Mouse (Mus musculus): ENCODE data around the gene Srrd. TPM values are rescaled to one million over a fixed set of nuclear protein-coding genes. Genes with fewer than 3 reads are reported as not detected.

The Srrd gene
- polyA plus RNA-seq, 1 experiment = not detected

- H3K27ac ChIP-seq (ENCODE audit: insufficient read depth, low read depth, low read length) = no peak overlapping the region
- TF ChIP-seq POLR2A (IDR thresholded peaks at IDR 0.05; ENCODE audit: insufficient read depth, low read depth, low read length) = no peak
- TF ChIP-seq CTCF (IDR thresholded peaks at IDR 0.05; ENCODE audit: insufficient read depth, low read depth, low read length) = no peak
- 85% methylated on average over 4 of the region's 4 CpGs for WGBS
- no peak overlapping the region for H3K4me3 ChIP-seq (ENCODE audit: insufficient read depth, low read depth, low read length)
- peaks cover 28% of the 10 kb centered on the region for H3K4me1 ChIP-seq (ENCODE audit: control insufficient read depth, insufficient read depth, low read length)
These were observed 24.5 kb upstream of the Srrd start for GRCm38 (mm10) chr5:112367338-112367737.

- H3K27ac ChIP-seq (ENCODE audit: insufficient read depth, low read depth, low read length) = no peak overlapping the region
- WGBS = 96% methylated on average over 6 of the region's 6 CpGs
- no peak for TF ChIP-seq CTCF (IDR thresholded peaks at IDR 0.05; ENCODE audit: insufficient read depth, low read depth, low read length)
- TF ChIP-seq POLR2A (IDR thresholded peaks at IDR 0.05; ENCODE audit: insufficient read depth, low read depth, low read length) = no peak
These were observed 24.0 kb upstream of the Srrd start for GRCm38 (mm10) chr5:112366879-112367278.

GRCm38 (mm10) chr5:112364184-112364797 lies 21.5 kb upstream of the Srrd start:
- peaks cover 10% of the 10 kb centered on the region for H3K4me1 ChIP-seq (ENCODE audit: control insufficient read depth, insufficient read depth, low read length)
- TF ChIP-seq CTCF (IDR thresholded peaks at IDR 0.05; ENCODE audit: insufficient read depth, low read depth, low read length) = no peak
- no peak for TF ChIP-seq POLR2A (IDR thresholded peaks at IDR 0.05; ENCODE audit: insufficient read depth, low read depth, low read length)
- H3K4me3 ChIP-seq (ENCODE audit: insufficient read depth, low read depth, low read length) = no peak overlapping the region
- H3K27ac ChIP-seq (ENCODE audit: insufficient read depth, low read depth, low read length) = no peak overlapping the region
- 81% methylated on average over 10 of the region's 10 CpGs for WGBS

More at GRCm38 (mm10) chr5:112366879-112367278, 24.0 kb upstream of the Srrd start:
- H3K4me1 ChIP-seq (ENCODE audit: control insufficient read depth, insufficient read depth, low read length) = peaks cover 23% of the 10 kb centered on the region
- H3K4me3 ChIP-seq (ENCODE audit: insufficient read depth, low read depth, low read length) = no peak overlapping the region

- Histone ChIP-seq H3K27ac (ENCODE audit: insufficient read depth, low read depth, low read length) (no peak overlapping the region), H3K4me3 (ENCODE audit: insufficient read depth, low read depth, low read length) (no peak overlapping the region), H3K4me1 (ENCODE audit: control insufficient read depth, insufficient read depth, low read length) (no peaks in the 10 kb centered on the region)
- TF ChIP-seq POLR2A (IDR thresholded peaks at IDR 0.05; ENCODE audit: insufficient read depth, low read depth, low read length) (no peak), CTCF (IDR thresholded peaks at IDR 0.05; ENCODE audit: insufficient read depth, low read depth, low read length) (no peak)
- WGBS = 99% methylated on average over 3 of the region's 3 CpGs
These were observed 17.2 kb upstream of the Srrd start for GRCm38 (mm10) chr5:112360077-112360476.

GRCm38 (mm10) chr5:112359520-112359919 lies 16.7 kb upstream of the Srrd start:
- Histone ChIP-seq H3K4me3 (ENCODE audit: insufficient read depth, low read depth, low read length) (no peak overlapping the region), H3K27ac (ENCODE audit: insufficient read depth, low read depth, low read length) (no peak overlapping the region), H3K4me1 (ENCODE audit: control insufficient read depth, insufficient read depth, low read length) (no peaks in the 10 kb centered on the region)
- 94% methylated on average over 4 of the region's 4 CpGs for WGBS
- TF ChIP-seq CTCF (IDR thresholded peaks at IDR 0.05; ENCODE audit: insufficient read depth, low read depth, low read length) (no peak), POLR2A (IDR thresholded peaks at IDR 0.05; ENCODE audit: insufficient read depth, low read depth, low read length) (no peak)

GRCm38 (mm10) chr5:112356322-112356721 lies 13.5 kb upstream of the Srrd start:
- Histone ChIP-seq H3K4me1 (ENCODE audit: control insufficient read depth, insufficient read depth, low read length) (no peaks in the 10 kb centered on the region), H3K27ac (ENCODE audit: insufficient read depth, low read depth, low read length) (no peak overlapping the region), H3K4me3 (ENCODE audit: insufficient read depth, low read depth, low read length) (no peak overlapping the region)
- 86% methylated on average over 9 of the region's 9 CpGs for WGBS
- TF ChIP-seq CTCF (IDR thresholded peaks at IDR 0.05; ENCODE audit: insufficient read depth, low read depth, low read length) = no peak
- TF ChIP-seq POLR2A (IDR thresholded peaks at IDR 0.05; ENCODE audit: insufficient read depth, low read depth, low read length) = no peak

- Histone ChIP-seq H3K4me1 (ENCODE audit: control insufficient read depth, insufficient read depth, low read length) (no peaks in the 10 kb centered on the region), H3K27ac (ENCODE audit: insufficient read depth, low read depth, low read length) (no peak within 1 kb of the TSS), H3K4me3 (ENCODE audit: insufficient read depth, low read depth, low read length) (no peak within 1 kb of the TSS)
- no peak for TF ChIP-seq POLR2A (IDR thresholded peaks at IDR 0.05; ENCODE audit: insufficient read depth, low read depth, low read length)
- TF ChIP-seq CTCF (IDR thresholded peaks at IDR 0.05; ENCODE audit: insufficient read depth, low read depth, low read length) = no peak
- whole genome bisulfite sequencing = 65% methylated on average over 13 of the region's 13 CpGs
These were observed 13.1 kb upstream of the Srrd start, which contains the start of gene Gm6583 for GRCm38 (mm10) chr5:112355910-112356309. Gm6583 (minus strand) TSS chr5:112356033.

GRCm38 (mm10) chr5:112355493-112355892 lies 12.7 kb upstream of the Srrd start:
- 94% methylated on average over 6 of the region's 6 CpGs for WGBS
- Histone ChIP-seq H3K27ac (ENCODE audit: insufficient read depth, low read depth, low read length) (no peak overlapping the region), H3K4me1 (ENCODE audit: control insufficient read depth, insufficient read depth, low read length) (no peaks in the 10 kb centered on the region), H3K4me3 (ENCODE audit: insufficient read depth, low read depth, low read length) (no peak overlapping the region)
- TF ChIP-seq CTCF (IDR thresholded peaks at IDR 0.05; ENCODE audit: insufficient read depth, low read depth, low read length) (no peak), POLR2A (IDR thresholded peaks at IDR 0.05; ENCODE audit: insufficient read depth, low read depth, low read length) (no peak)

- Histone ChIP-seq H3K4me3 (ENCODE audit: insufficient read depth, low read depth, low read length) (no peak overlapping the region), H3K27ac (ENCODE audit: insufficient read depth, low read depth, low read length) (no peak overlapping the region), H3K4me1 (ENCODE audit: control insufficient read depth, insufficient read depth, low read length) (peaks cover 15% of the 10 kb centered on the region)
- TF ChIP-seq POLR2A (IDR thresholded peaks at IDR 0.05; ENCODE audit: insufficient read depth, low read depth, low read length) = no peak
- no peak for TF ChIP-seq CTCF (IDR thresholded peaks at IDR 0.05; ENCODE audit: insufficient read depth, low read depth, low read length)
- WGBS = 88% methylated on average over 8 of the region's 8 CpGs
These were observed 6.3 kb upstream of the Srrd start for GRCm38 (mm10) chr5:112349169-112349568.

All from olfactory bulb, adult 2 months (tissue).